Mouse (Mus musculus): ENCODE results near the gene Pygb. TPM values are rescaled to one million over a fixed set of nuclear protein-coding genes. Genes with fewer than 3 reads are reported as not detected.

The Pygb gene
- polyA plus RNA-seq, 1 experiment from 2014 or later = 62.2 TPM

GRCm38 (mm10) chr2:150810603-150811002 lies 24.1 kb downstream of the Pygb start:
- WGBS = 93% methylated on average over 5 of the region's 5 CpGs
- no peaks in the 10 kb centered on the region for H3K4me1 ChIP-seq (ENCODE audit: control insufficient read depth, insufficient read depth, low read length)
- H3K36me3 ChIP-seq (ENCODE audit: control insufficient read depth, insufficient read depth, low read length) = peaks cover 78% of the 10 kb centered on the region
- no peak overlapping the region for H3K27ac ChIP-seq (replicated peaks; ENCODE audit: low read depth, low read length)
- ATAC-seq (ENCODE audit: low FRiP score, low TSS enrichment) (no peak), DNase-seq (no peak)
- no peak overlapping the region for H3K4me3 ChIP-seq (replicated peaks; ENCODE audit: low read depth, low read length)
- no peaks in the 10 kb centered on the region for H3K9me3 ChIP-seq (ENCODE audit: control insufficient read depth, low read length)
- H3K9ac ChIP-seq (replicated peaks; ENCODE audit: low read length) = no peak overlapping the region
- H3K27me3 ChIP-seq (ENCODE audit: control insufficient read depth, insufficient read depth, low read length) = no peaks in the 10 kb centered on the region
- no peak overlapping the region for H3K4me2 ChIP-seq (ENCODE audit: low read length)

- ATAC-seq (ENCODE audit: low FRiP score, low TSS enrichment) = no peak
- no peaks in the 10 kb centered on the region for H3K27me3 ChIP-seq (ENCODE audit: control insufficient read depth, insufficient read depth, low read length)
- 95% methylated on average over 6 of the region's 6 CpGs for WGBS
- H3K4me3 ChIP-seq (replicated peaks; ENCODE audit: low read depth, low read length) = no peak overlapping the region
- H3K4me2 ChIP-seq (ENCODE audit: low read length) = no peak overlapping the region
- DNase-seq = no peak
- H3K9me3 ChIP-seq (ENCODE audit: control insufficient read depth, low read length) = no peaks in the 10 kb centered on the region
- H3K27ac ChIP-seq (replicated peaks; ENCODE audit: low read depth, low read length) = no peak overlapping the region
- H3K9ac ChIP-seq (replicated peaks; ENCODE audit: low read length) = no peak overlapping the region
- H3K4me1 ChIP-seq (ENCODE audit: control insufficient read depth, insufficient read depth, low read length) = no peaks in the 10 kb centered on the region
- peaks cover 82% of the 10 kb centered on the region for H3K36me3 ChIP-seq (ENCODE audit: control insufficient read depth, insufficient read depth, low read length)
Observed at GRCm38 (mm10) chr2:150812816-150813215, 26.3 kb downstream of the Pygb start.

DNA sequence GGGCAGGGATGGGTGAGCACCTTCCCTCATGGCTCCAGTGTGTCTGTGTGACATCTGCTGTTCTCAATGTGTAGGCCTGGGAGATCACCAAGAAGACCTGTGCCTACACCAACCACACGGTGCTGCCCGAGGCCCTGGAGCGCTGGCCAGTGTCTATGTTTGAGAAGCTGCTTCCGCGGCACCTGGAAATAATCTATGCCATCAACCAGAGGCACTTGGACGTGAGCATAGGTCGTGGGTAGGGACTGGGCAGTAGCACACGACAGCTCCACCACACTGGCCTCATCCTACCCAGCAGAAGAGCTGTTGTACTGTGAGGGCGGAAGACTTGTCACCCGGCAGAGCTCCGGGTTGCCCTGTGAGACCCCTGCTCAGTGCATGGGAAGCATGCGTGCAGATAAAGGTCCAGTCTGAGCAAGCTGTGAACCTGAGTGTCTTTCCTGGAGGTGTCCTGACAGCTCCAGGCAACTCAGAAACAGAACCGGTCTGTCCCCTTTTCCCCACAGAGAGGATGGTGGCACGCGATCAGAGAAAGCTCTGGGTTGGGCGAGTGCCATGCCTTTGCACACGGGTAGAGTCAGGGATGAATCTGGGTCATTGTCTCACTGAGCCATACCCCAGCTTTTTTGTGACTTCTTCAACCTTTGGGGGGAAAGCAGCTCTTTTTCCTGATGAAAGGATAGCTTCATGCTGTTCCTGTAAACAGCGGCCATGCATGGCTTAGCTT lies 30.3 kb downstream of the Pygb start:
- Histone ChIP-seq H3K36me3 (ENCODE audit: control insufficient read depth, insufficient read depth, low read length) (peaks cover 86% of the 10 kb centered on the region), H3K4me2 (ENCODE audit: low read length) (no peak overlapping the region), H3K9me3 (ENCODE audit: control insufficient read depth, low read length) (no peaks in the 10 kb centered on the region), H3K27me3 (ENCODE audit: control insufficient read depth, insufficient read depth, low read length) (no peaks in the 10 kb centered on the region), H3K9ac (replicated peaks; ENCODE audit: low read length) (no peak overlapping the region), H3K4me1 (ENCODE audit: control insufficient read depth, insufficient read depth, low read length) (no peaks in the 10 kb centered on the region), H3K4me3 (replicated peaks; ENCODE audit: low read depth, low read length) (no peak overlapping the region), H3K27ac (replicated peaks; ENCODE audit: low read depth, low read length) (no peak overlapping the region)
- ATAC-seq (ENCODE audit: low FRiP score, low TSS enrichment) (no peak), DNase-seq (no peak)
- WGBS = 95% methylated on average over 18 of the region's 18 CpGs

DNA sequence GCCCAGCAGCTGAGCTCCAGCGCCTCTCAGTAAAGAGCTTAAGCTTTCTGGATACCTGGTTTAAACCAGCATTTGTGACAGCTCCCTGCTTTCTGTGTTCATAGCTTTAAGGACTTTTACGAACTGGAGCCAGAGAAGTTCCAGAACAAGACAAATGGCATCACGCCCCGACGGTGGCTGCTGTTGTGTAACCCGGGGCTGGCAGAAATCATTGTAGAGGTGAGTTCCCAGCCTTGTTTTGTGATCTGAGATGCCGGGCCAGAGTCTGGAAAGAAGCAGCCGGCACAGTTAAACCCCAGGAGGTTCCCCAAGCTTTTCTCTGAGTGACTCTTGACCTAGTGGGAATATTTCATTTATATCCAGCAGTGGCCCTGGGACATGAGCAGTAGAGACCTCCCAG lies 32.2 kb downstream of the Pygb start:
- Histone ChIP-seq H3K27me3 (ENCODE audit: control insufficient read depth, insufficient read depth, low read length) (no peaks in the 10 kb centered on the region), H3K27ac (replicated peaks; ENCODE audit: low read depth, low read length) (no peak overlapping the region), H3K4me3 (replicated peaks; ENCODE audit: low read depth, low read length) (no peak overlapping the region), H3K36me3 (ENCODE audit: control insufficient read depth, insufficient read depth, low read length) (peaks cover 78% of the 10 kb centered on the region), H3K9ac (replicated peaks; ENCODE audit: low read length) (no peak overlapping the region), H3K4me2 (ENCODE audit: low read length) (no peak overlapping the region), H3K4me1 (ENCODE audit: control insufficient read depth, insufficient read depth, low read length) (no peaks in the 10 kb centered on the region), H3K9me3 (ENCODE audit: control insufficient read depth, low read length) (no peaks in the 10 kb centered on the region)
- ATAC-seq (ENCODE audit: low FRiP score, low TSS enrichment) (no peak), DNase-seq (no peak)
- 97% methylated on average over 8 of the region's 8 CpGs for WGBS

DNA sequence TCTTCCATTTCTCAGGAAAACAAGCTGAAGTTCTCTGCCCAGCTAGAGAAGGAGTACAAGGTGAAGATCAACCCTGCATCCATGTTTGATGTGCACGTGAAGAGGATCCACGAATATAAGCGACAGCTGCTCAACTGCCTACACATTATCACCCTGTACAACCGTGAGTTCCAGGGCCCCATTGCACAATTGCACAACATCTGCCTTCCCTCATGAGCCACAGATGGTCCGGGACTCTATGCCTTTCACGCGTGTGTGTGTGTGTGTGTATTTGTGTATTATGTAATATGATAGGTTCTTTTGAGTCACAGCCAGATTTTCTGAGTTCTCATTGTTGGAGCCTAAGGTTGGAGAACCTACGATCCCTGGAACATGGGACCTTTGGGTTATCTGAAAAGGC lies 34.2 kb downstream of the Pygb start:
- no peak overlapping the region for H3K27ac ChIP-seq (replicated peaks; ENCODE audit: low read depth, low read length)
- H3K4me2 ChIP-seq (ENCODE audit: low read length) = no peak overlapping the region
- 94% methylated on average over 8 of the region's 8 CpGs for WGBS
- H3K4me1 ChIP-seq (ENCODE audit: control insufficient read depth, insufficient read depth, low read length) = no peaks in the 10 kb centered on the region
- DNase-seq (no peak), ATAC-seq (ENCODE audit: low FRiP score, low TSS enrichment) (no peak)
- H3K4me3 ChIP-seq (replicated peaks; ENCODE audit: low read depth, low read length) = no peak overlapping the region
- H3K36me3 ChIP-seq (ENCODE audit: control insufficient read depth, insufficient read depth, low read length) = peaks cover 80% of the 10 kb centered on the region
- H3K27me3 ChIP-seq (ENCODE audit: control insufficient read depth, insufficient read depth, low read length) = no peaks in the 10 kb centered on the region
- no peak overlapping the region for H3K9ac ChIP-seq (replicated peaks; ENCODE audit: low read length)
- no peaks in the 10 kb centered on the region for H3K9me3 ChIP-seq (ENCODE audit: control insufficient read depth, low read length)

DNA sequence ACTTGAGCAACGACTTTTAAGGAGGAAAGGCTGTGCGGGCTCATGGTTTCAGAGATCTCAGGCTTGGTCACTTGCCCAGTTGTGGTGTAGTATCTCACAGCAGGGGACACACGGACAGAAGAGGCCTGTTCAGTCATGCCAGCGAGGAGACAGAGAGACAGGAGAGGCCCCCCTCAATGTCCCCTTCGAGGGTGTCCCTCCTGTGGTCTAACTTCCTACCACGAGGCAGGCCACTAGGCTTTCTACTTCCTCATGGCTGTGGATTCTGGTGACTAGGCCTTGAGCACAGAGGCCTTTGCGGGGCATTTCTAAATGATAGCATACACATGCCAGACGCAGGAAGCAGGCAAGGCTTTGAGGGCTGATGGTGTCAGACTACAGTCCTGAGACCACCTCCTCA lies 36.5 kb downstream of the Pygb start:
- Histone ChIP-seq H3K4me3 (replicated peaks; ENCODE audit: low read depth, low read length) (no peak overlapping the region), H3K9me3 (ENCODE audit: control insufficient read depth, low read length) (no peaks in the 10 kb centered on the region), H3K4me1 (ENCODE audit: control insufficient read depth, insufficient read depth, low read length) (no peaks in the 10 kb centered on the region), H3K36me3 (ENCODE audit: control insufficient read depth, insufficient read depth, low read length) (peaks cover 81% of the 10 kb centered on the region), H3K4me2 (ENCODE audit: low read length) (no peak overlapping the region), H3K27ac (replicated peaks; ENCODE audit: low read depth, low read length) (no peak overlapping the region), H3K27me3 (ENCODE audit: control insufficient read depth, insufficient read depth, low read length) (no peaks in the 10 kb centered on the region), H3K9ac (replicated peaks; ENCODE audit: low read length) (no peak overlapping the region)
- ATAC-seq (ENCODE audit: low FRiP score, low TSS enrichment) (no peak), DNase-seq (no peak)
- WGBS = 82% methylated on average over 8 of the region's 8 CpGs

DNA sequence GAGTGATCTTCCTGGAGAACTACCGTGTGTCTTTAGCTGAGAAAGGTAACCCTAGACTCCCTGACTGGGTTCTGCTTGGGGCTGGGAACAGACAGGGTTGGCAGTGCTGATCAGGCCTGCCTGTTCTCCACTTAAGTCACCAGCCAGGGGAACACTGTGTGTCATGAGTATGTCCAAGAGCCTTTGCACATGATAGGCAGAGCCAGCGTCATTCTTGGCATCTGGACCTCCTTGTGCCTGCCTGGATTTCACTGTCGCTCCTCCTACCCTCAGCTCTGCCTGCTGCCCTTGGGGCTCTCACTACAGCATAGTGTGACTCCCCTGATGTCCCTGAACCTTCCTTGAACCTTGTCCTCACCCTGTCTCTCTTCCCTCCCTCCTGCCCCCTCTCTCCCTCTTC lies 39.9 kb downstream of the Pygb start:
- H3K9ac ChIP-seq (replicated peaks; ENCODE audit: low read length) = no peak overlapping the region
- H3K4me2 ChIP-seq (ENCODE audit: low read length) = no peak overlapping the region
- 88% methylated on average over 3 of the region's 3 CpGs for WGBS
- H3K4me1 ChIP-seq (ENCODE audit: control insufficient read depth, insufficient read depth, low read length) = no peaks in the 10 kb centered on the region
- H3K27me3 ChIP-seq (ENCODE audit: control insufficient read depth, insufficient read depth, low read length) = no peaks in the 10 kb centered on the region
- DNase-seq (no peak), ATAC-seq (ENCODE audit: low FRiP score, low TSS enrichment) (no peak)
- H3K4me3 ChIP-seq (replicated peaks; ENCODE audit: low read depth, low read length) = no peak overlapping the region
- H3K9me3 ChIP-seq (ENCODE audit: control insufficient read depth, low read length) = no peaks in the 10 kb centered on the region
- H3K27ac ChIP-seq (replicated peaks; ENCODE audit: low read depth, low read length) = no peak overlapping the region
- H3K36me3 ChIP-seq (ENCODE audit: control insufficient read depth, insufficient read depth, low read length) = peaks cover 86% of the 10 kb centered on the region

DNA sequence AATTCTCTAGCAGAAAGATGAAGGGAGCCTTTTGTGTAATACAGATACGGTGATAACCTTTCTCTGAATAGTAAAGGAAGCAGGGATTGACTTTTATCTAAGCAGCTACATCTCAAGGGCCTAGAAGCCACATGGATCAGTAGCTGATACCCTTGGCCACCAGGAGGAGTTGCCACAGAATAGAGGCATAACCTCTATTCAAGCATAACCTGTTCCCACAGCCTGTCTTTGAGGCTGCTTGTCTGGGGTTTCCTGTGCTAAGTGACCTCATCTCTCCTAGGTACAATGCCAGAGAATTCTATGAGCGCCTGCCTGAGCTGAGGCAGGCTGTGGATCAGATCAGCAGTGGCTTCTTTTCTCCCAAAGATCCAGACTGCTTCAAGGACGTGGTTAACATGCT lies 41.6 kb downstream of the Pygb start:
- ATAC-seq (ENCODE audit: low FRiP score, low TSS enrichment) (no peak), DNase-seq (no peak)
- Histone ChIP-seq H3K4me2 (ENCODE audit: low read length) (no peak overlapping the region), H3K9ac (replicated peaks; ENCODE audit: low read length) (no peak overlapping the region), H3K36me3 (ENCODE audit: control insufficient read depth, insufficient read depth, low read length) (peaks cover 95% of the 10 kb centered on the region), H3K4me1 (ENCODE audit: control insufficient read depth, insufficient read depth, low read length) (no peaks in the 10 kb centered on the region), H3K27ac (replicated peaks; ENCODE audit: low read depth, low read length) (no peak overlapping the region), H3K9me3 (ENCODE audit: control insufficient read depth, low read length) (no peaks in the 10 kb centered on the region), H3K4me3 (replicated peaks; ENCODE audit: low read depth, low read length) (no peak overlapping the region), H3K27me3 (ENCODE audit: control insufficient read depth, insufficient read depth, low read length) (no peaks in the 10 kb centered on the region)
- WGBS = 89% methylated on average over 3 of the region's 3 CpGs

GRCm38 (mm10) chr2:150828654-150829053 lies 42.1 kb downstream of the Pygb start:
- no peaks in the 10 kb centered on the region for H3K27me3 ChIP-seq (ENCODE audit: control insufficient read depth, insufficient read depth, low read length)
- H3K36me3 ChIP-seq (ENCODE audit: control insufficient read depth, insufficient read depth, low read length) = peaks cover 97% of the 10 kb centered on the region
- WGBS = 93% methylated on average over 4 of the region's 4 CpGs
- H3K4me3 ChIP-seq (replicated peaks; ENCODE audit: low read depth, low read length) = no peak overlapping the region
- H3K4me2 ChIP-seq (ENCODE audit: low read length) = no peak overlapping the region
- no peak overlapping the region for H3K27ac ChIP-seq (replicated peaks; ENCODE audit: low read depth, low read length)
- DNase-seq (no peak), ATAC-seq (ENCODE audit: low FRiP score, low TSS enrichment) (no peak)
- H3K9me3 ChIP-seq (ENCODE audit: control insufficient read depth, low read length) = no peaks in the 10 kb centered on the region
- no peak overlapping the region for H3K9ac ChIP-seq (replicated peaks; ENCODE audit: low read length)
- H3K4me1 ChIP-seq (ENCODE audit: control insufficient read depth, insufficient read depth, low read length) = no peaks in the 10 kb centered on the region
